Mouse (Mus musculus): Measurements from ENCODE around the gene Tipin.

DNA sequence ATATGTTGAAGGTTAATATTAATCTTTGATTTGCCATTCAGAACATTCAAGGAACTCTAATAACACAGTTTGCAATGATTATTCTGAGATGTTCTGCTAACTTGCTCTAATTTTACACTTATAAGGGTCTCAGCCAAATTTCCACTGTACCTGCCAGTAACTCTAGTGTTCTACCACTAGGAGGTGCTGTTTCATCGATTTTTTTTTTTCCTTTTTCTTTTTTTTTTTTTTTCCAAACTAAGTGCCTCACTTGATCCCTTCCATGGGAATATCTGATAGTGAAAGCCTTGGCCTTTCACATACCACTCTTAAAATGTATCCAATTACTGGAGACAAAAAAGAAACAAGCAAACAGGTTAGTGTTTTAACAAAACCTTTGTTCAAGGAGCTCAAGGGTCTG, 66.0 kb downstream of the Tipin start:
- no peak for TF ChIP-seq CTCF (IDR thresholded peaks at IDR 0.05; ENCODE audit: low read depth, low read length)
- no peak for TF ChIP-seq POLR2A (IDR thresholded peaks at IDR 0.05; ENCODE audit: insufficient read depth, low read length)
